Mouse (Mus musculus): ENCODE measurements around the gene Nynrin. TPM values are rescaled to one million over a fixed set of nuclear protein-coding genes. Genes with fewer than 3 reads are reported as not detected.

Nynrin gene
- total and polyA plus RNA-seq, 3 experiments: not detected

GRCm38 (mm10) chr14:55897671-55898070 lies 43.9 kb downstream of the Nynrin start:
- DNase-seq (ENCODE audit: low read depth, low spot score): no peak
- H3K79me2 ChIP-seq (ENCODE audit: control insufficient read depth, insufficient read depth, low read length, poor library complexity): no peaks in the 10 kb centered on the region
- no peak overlapping the region for H3K4me3 ChIP-seq (ENCODE audit: control insufficient read depth in 1 of 2, insufficient read depth in 1 of 2, low read depth in 2 of 2, low read length in 2 of 2)
- H3K9ac ChIP-seq (ENCODE audit: control insufficient read depth, low read depth, low read length, poor library complexity, severe bottlenecking): no peak overlapping the region
- H3K27ac ChIP-seq (ENCODE audit: control insufficient read depth, low read depth, low read length): no peak overlapping the region
- TF ChIP-seq NRF1 (IDR thresholded peaks at IDR 0.05; ENCODE audit: insufficient read depth, low read depth, low read length, poor library complexity, severe bottlenecking): no peak
- TF ChIP-seq E2F4 (IDR thresholded peaks at IDR 0.05; ENCODE audit: borderline replicate concordance, low read depth, low read length): no peak
- no peak for TF ChIP-seq JUND (IDR thresholded peaks at IDR 0.05; ENCODE audit: low read depth, low read length)
- no peak for TF ChIP-seq NELFE (IDR thresholded peaks at IDR 0.05; ENCODE audit: low read depth, low read length)
- no peak for TF ChIP-seq HCFC1 (IDR thresholded peaks at IDR 0.05; ENCODE audit: low read depth, low read length)
- TF ChIP-seq RCOR1 (IDR thresholded peaks at IDR 0.05; ENCODE audit: low read depth, low read length): no peak
- no peak for TF ChIP-seq ZKSCAN1 (IDR thresholded peaks at IDR 0.05; ENCODE audit: low read depth, low read length)
- no peak for TF ChIP-seq MAX (IDR thresholded peaks at IDR 0.05; ENCODE audit: low read length)
- no peak for TF ChIP-seq TAL1 (IDR thresholded peaks at IDR 0.05; ENCODE audit: low read length)
- no peak for TF ChIP-seq CHD1 (IDR thresholded peaks at IDR 0.05; ENCODE audit: low read depth, low read length)
- TF ChIP-seq CHD2 (IDR thresholded peaks at IDR 0.05; ENCODE audit: low read length): no peak
- no peak for TF ChIP-seq ZC3H11A (IDR thresholded peaks at IDR 0.05; ENCODE audit: low read depth, low read length)
- no peak for TF ChIP-seq GABPA (IDR thresholded peaks at IDR 0.05; ENCODE audit: low read depth, low read length)
- TF ChIP-seq POLR2A (IDR thresholded peaks at IDR 0.05; ENCODE audit: control insufficient read depth in 1 of 2, insufficient read depth in 1 of 2, low read depth in 1 of 2, low read length in 2 of 2, poor library complexity in 1 of 2): no peak
- TF ChIP-seq ZNF384 (IDR thresholded peaks at IDR 0.05; ENCODE audit: low read depth, low read length): no peak
- no peaks in the 10 kb centered on the region; a peak in 1 of 4 replicates for H3K36me3 ChIP-seq (ENCODE audit: control insufficient read depth in 1 of 2, insufficient read depth in 2 of 2, low read length in 2 of 2)
- peaks cover 0 to 5% of the 10 kb centered on the region in 2 experiments; a peak in 2 of 4 replicates for H3K4me1 ChIP-seq (ENCODE audit: control insufficient read depth in 1 of 2, insufficient read depth in 2 of 2, low read length in 2 of 2)
- H3K27me3 ChIP-seq (ENCODE audit: control insufficient read depth in 1 of 2, insufficient read depth in 2 of 2, low read length in 2 of 2): no peaks in the 10 kb centered on the region
- no peaks in the 10 kb centered on the region for H3K9me3 ChIP-seq (replicated peaks; ENCODE audit: insufficient read depth, low read length)

GRCm38 (mm10) chr14:55898947-55899346 lies 45.1 kb downstream of the Nynrin start:
- no peak for TF ChIP-seq MAX (IDR thresholded peaks at IDR 0.05; ENCODE audit: low read length)
- TF ChIP-seq MAZ (IDR thresholded peaks at IDR 0.05; ENCODE audit: low read depth, low read length): no peak
- TF ChIP-seq UBTF (IDR thresholded peaks at IDR 0.05; ENCODE audit: borderline replicate concordance, insufficient read depth, low read depth, low read length): no peak
- TF ChIP-seq GABPA (IDR thresholded peaks at IDR 0.05; ENCODE audit: low read depth, low read length): no peak
- TF ChIP-seq CTCF (IDR thresholded peaks at IDR 0.05 in 2 of 3, conservative IDR thresholded peaks at IDR 0.05 in 1 of 3; ENCODE audit: control insufficient read depth in 1 of 3, insufficient read depth in 1 of 3, low read depth in 2 of 3, low read length in 3 of 3, poor library complexity in 1 of 3, severe bottlenecking in 1 of 3): no peak
- no peak for TF ChIP-seq ZC3H11A (IDR thresholded peaks at IDR 0.05; ENCODE audit: low read depth, low read length)
- Histone ChIP-seq H3K4me1 (ENCODE audit: control insufficient read depth in 1 of 2, insufficient read depth in 2 of 2, low read length in 2 of 2) (peaks cover 0 to 5% of the 10 kb centered on the region in 2 experiments; a peak in 2 of 4 replicates), H3K27me3 (ENCODE audit: control insufficient read depth in 1 of 2, insufficient read depth in 2 of 2, low read length in 2 of 2) (peaks cover 0 to 2% of the 10 kb centered on the region in 2 experiments; a peak in 1 of 4 replicates), H3K79me2 (ENCODE audit: control insufficient read depth, insufficient read depth, low read length, poor library complexity) (no peaks in the 10 kb centered on the region), H3K27ac (ENCODE audit: control insufficient read depth, low read depth, low read length) (no peak overlapping the region), H3K9me3 (replicated peaks; ENCODE audit: insufficient read depth, low read length) (no peaks in the 10 kb centered on the region), H3K4me3 (ENCODE audit: control insufficient read depth in 1 of 2, insufficient read depth in 1 of 2, low read depth in 2 of 2, low read length in 2 of 2) (no peak overlapping the region), H3K9ac (ENCODE audit: control insufficient read depth, low read depth, low read length, poor library complexity, severe bottlenecking) (no peak overlapping the region), H3K36me3 (ENCODE audit: control insufficient read depth in 1 of 2, insufficient read depth in 2 of 2, low read length in 2 of 2) (no peaks in the 10 kb centered on the region; a peak in 1 of 4 replicates)
- DNase-seq (ENCODE audit: low read depth, low spot score): no peak

Data from MEL (cell line).